Mouse (Mus musculus) neural tube, embryonic 15.5 days (tissue): ENCODE measurements around the gene Ppp2r5a. TPM values are rescaled to one million over a fixed set of nuclear protein-coding genes. Genes with fewer than 3 reads are reported as not detected.

Source experiments
- ATAC-seq: fragments of 200-750 bp; cut with Nextera tagmentation; 2 replicates; pipeline ENCODE4 v1.8.0; 2017; ENCODE audit warnings: mild to moderate bottlenecking, moderate TSS enrichment, moderate library complexity; ENCODE audit not compliant: low FRiP score
- H3K27ac ChIP-seq: fragments of 300-500 bp; sonication (generic); replicated peaks from 2 replicates; pipeline ENCODE4 v1.5.1; 2015; ENCODE audit warnings: mild to moderate bottlenecking, inconsistent platforms
- H3K27me3 ChIP-seq: fragments of 300-500 bp; sonication (generic); replicated peaks from 2 replicates; pipeline ENCODE4 v1.6.1; 2015; ENCODE audit warnings: inconsistent platforms
- H3K36me3 ChIP-seq: fragments of 300-500 bp; sonication (generic); 2 replicates; pipeline ENCODE4 v1.6.1; 2015; ENCODE audit warnings: inconsistent platforms
- H3K4me1 ChIP-seq: fragments of 300-500 bp; sonication (generic); 2 replicates; pipeline ENCODE4 v1.6.1; 2015; ENCODE audit warnings: inconsistent platforms
- H3K4me2 ChIP-seq: fragments of 300-500 bp; sonication (generic); 2 replicates; pipeline ENCODE4 v1.6.1; 2015; ENCODE audit warnings: inconsistent platforms, mild to moderate bottlenecking, moderate library complexity
- H3K4me3 ChIP-seq: fragments of 300-500 bp; sonication (generic); replicated peaks from 2 replicates; pipeline ENCODE4 v1.5.1; 2015; ENCODE audit warnings: mild to moderate bottlenecking, inconsistent platforms
- H3K9ac ChIP-seq: fragments of 300-500 bp; sonication (generic); replicated peaks from 2 replicates; pipeline ENCODE4 v1.6.1; 2015; ENCODE audit warnings: mild to moderate bottlenecking, inconsistent platforms
- H3K9me3 ChIP-seq: fragments of 300-500 bp; sonication (generic); replicated peaks from 2 replicates; pipeline ENCODE4 v1.6.1; 2016; ENCODE audit warnings: inconsistent platforms
- WGBS: fragments of 180-500 bp; shearing (Covaris S2); methylation state at CpG from one replicate; pipeline ENCODE4 v1.1.7; 2015; ENCODE audit warnings: mixed read lengths; 5-methylcytosine and 5-hydroxymethylcytosine counted together
- polyA plus RNA-seq: library from polyadenylated mRNA; unstranded; fragments of >200 nt; fragmentation: Nextera tagmentation; extraction: Ambion mirVana; gene quantifications from 2 replicates; pipeline ENCODE4 v1.2.1, GENCODE M21; 2015

Gene Ppp2r5a
- polyA plus RNA-seq, 1 experiment from 2014 or later, result 8.7 TPM

GRCm38 (mm10) chr1:191396446-191396845, 6.6 kb downstream of the Ppp2r5a start:
- no peak; the same call in none of the 2 replicates for ATAC-seq
- H3K9me3 ChIP-seq, result no peaks in the 10 kb centered on the region
- peak overlapping the region; percentile 63 for H3K9ac ChIP-seq
- H3K27me3 ChIP-seq, result no peaks in the 10 kb centered on the region
- under 1% methylated on average over 64 of the region's 74 CpGs for WGBS
- peaks cover 15% of the 10 kb centered on the region for H3K4me1 ChIP-seq
- peak overlapping the region; percentile 71 for H3K4me3 ChIP-seq
- H3K27ac ChIP-seq, result peak overlapping the region; percentile 88
- peak overlapping the region; percentile 69 for H3K4me2 ChIP-seq
- no peaks in the 10 kb centered on the region for H3K36me3 ChIP-seq

GRCm38 (mm10) chr1:191395871-191396433, 7.1 kb downstream of the Ppp2r5a start:
- Histone ChIP-seq H3K36me3 (no peaks in the 10 kb centered on the region), H3K27ac (peak overlapping the region; percentile 88), H3K4me1 (peaks cover 15% of the 10 kb centered on the region), H3K4me2 (peak overlapping the region; percentile 69), H3K27me3 (no peaks in the 10 kb centered on the region), H3K4me3 (peak overlapping the region; percentile 71), H3K9ac (peak overlapping the region; percentile 63), H3K9me3 (no peaks in the 10 kb centered on the region)
- WGBS, result under 1% methylated on average over 41 of the region's 43 CpGs
- no peak for ATAC-seq

GRCm38 (mm10) chr1:191395200-191395599, 7.9 kb downstream of the Ppp2r5a start:
- no peaks in the 10 kb centered on the region for H3K9me3 ChIP-seq
- 39% methylated on average over 1 of the region's 1 CpGs for WGBS
- no peak for ATAC-seq
- no peak overlapping the region for H3K27ac ChIP-seq
- peak overlapping the region; percentile 71 for H3K4me3 ChIP-seq
- peaks cover 15% of the 10 kb centered on the region for H3K4me1 ChIP-seq
- no peaks in the 10 kb centered on the region for H3K27me3 ChIP-seq
- no peaks in the 10 kb centered on the region for H3K36me3 ChIP-seq
- H3K4me2 ChIP-seq, result peak overlapping the region; percentile 69
- H3K9ac ChIP-seq, result no peak overlapping the region

GRCm38 (mm10) chr1:191394126-191394525, 8.9 kb downstream of the Ppp2r5a start:
- no peaks in the 10 kb centered on the region for H3K36me3 ChIP-seq
- 67% methylated on average over 2 of the region's 2 CpGs for whole genome bisulfite sequencing
- H3K9ac ChIP-seq, result no peak overlapping the region
- no peak for ATAC-seq
- H3K9me3 ChIP-seq, result no peaks in the 10 kb centered on the region
- no peak overlapping the region for H3K4me3 ChIP-seq
- no peak overlapping the region for H3K27ac ChIP-seq
- peaks cover 15% of the 10 kb centered on the region for H3K4me1 ChIP-seq
- H3K27me3 ChIP-seq, result no peaks in the 10 kb centered on the region
- H3K4me2 ChIP-seq, result peak overlapping the region; percentile 69; the same call in 1 of the 2 replicates

GRCm38 (mm10) chr1:191393536-191393935, 9.5 kb downstream of the Ppp2r5a start:
- H3K27me3 ChIP-seq, result no peaks in the 10 kb centered on the region
- no peak for ATAC-seq
- H3K36me3 ChIP-seq, result no peaks in the 10 kb centered on the region
- WGBS, result 88% methylated on average over 3 of the region's 3 CpGs
- peaks cover 15% of the 10 kb centered on the region for H3K4me1 ChIP-seq
- no peaks in the 10 kb centered on the region for H3K9me3 ChIP-seq
- no peak overlapping the region for H3K9ac ChIP-seq
- no peak overlapping the region for H3K4me3 ChIP-seq
- H3K4me2 ChIP-seq, result no peak overlapping the region
- no peak overlapping the region for H3K27ac ChIP-seq

GRCm38 (mm10) chr1:191391311-191391710, 11.8 kb downstream of the Ppp2r5a start:
- no peak for ATAC-seq
- H3K9ac ChIP-seq, result no peak overlapping the region
- H3K36me3 ChIP-seq, result no peaks in the 10 kb centered on the region
- H3K27me3 ChIP-seq, result no peaks in the 10 kb centered on the region
- no peaks in the 10 kb centered on the region for H3K9me3 ChIP-seq
- peaks cover 12% of the 10 kb centered on the region for H3K4me1 ChIP-seq
- WGBS, result 25% methylated on average over 3 of the region's 3 CpGs
- no peak overlapping the region for H3K27ac ChIP-seq
- H3K4me3 ChIP-seq, result no peak overlapping the region
- no peak overlapping the region for H3K4me2 ChIP-seq

- no peak for ATAC-seq
- H3K9me3 ChIP-seq, result no peaks in the 10 kb centered on the region
Observed at GRCm38 (mm10) chr1:191384786-191385430, 18.2 kb downstream of the Ppp2r5a start.

GRCm38 (mm10) chr1:191381955-191382736, 20.9 kb downstream of the Ppp2r5a start:
- H3K27ac ChIP-seq, result no peak overlapping the region
- H3K4me1 ChIP-seq, result no peaks in the 10 kb centered on the region
- H3K9ac ChIP-seq, result no peak overlapping the region
- WGBS, result 82% methylated on average over 11 of the region's 11 CpGs
- no peak for ATAC-seq
- H3K36me3 ChIP-seq, result no peaks in the 10 kb centered on the region
- no peaks in the 10 kb centered on the region for H3K27me3 ChIP-seq
- H3K4me3 ChIP-seq, result no peak overlapping the region
- H3K4me2 ChIP-seq, result no peak overlapping the region
- no peaks in the 10 kb centered on the region for H3K9me3 ChIP-seq

More at GRCm38 (mm10) chr1:191384786-191385430, 18.2 kb downstream of the Ppp2r5a start:
- no peak overlapping the region for H3K27ac ChIP-seq
- no peak overlapping the region for H3K4me2 ChIP-seq
- no peak overlapping the region for H3K4me3 ChIP-seq
- 95% methylated on average over 10 of the region's 10 CpGs for WGBS
- no peaks in the 10 kb centered on the region for H3K36me3 ChIP-seq
- no peaks in the 10 kb centered on the region for H3K4me1 ChIP-seq
- H3K9ac ChIP-seq, result no peak overlapping the region
- no peaks in the 10 kb centered on the region for H3K27me3 ChIP-seq

- H3K36me3 ChIP-seq, result no peaks in the 10 kb centered on the region
- no peak overlapping the region for H3K27ac ChIP-seq
- no peak overlapping the region for H3K4me3 ChIP-seq
- H3K4me1 ChIP-seq, result no peaks in the 10 kb centered on the region
- no peak overlapping the region for H3K9ac ChIP-seq
- H3K4me2 ChIP-seq, result no peak overlapping the region
- no peaks in the 10 kb centered on the region for H3K9me3 ChIP-seq
- no peaks in the 10 kb centered on the region for H3K27me3 ChIP-seq
- no peak for ATAC-seq
- WGBS, result 92% methylated on average over 3 of the region's 3 CpGs
Observed at GRCm38 (mm10) chr1:191380843-191381242, 22.2 kb downstream of the Ppp2r5a start.

- Histone ChIP-seq H3K27me3 (no peaks in the 10 kb centered on the region), H3K4me3 (no peak overlapping the region), H3K27ac (no peak overlapping the region), H3K9me3 (no peaks in the 10 kb centered on the region), H3K9ac (no peak overlapping the region), H3K4me2 (no peak overlapping the region), H3K4me1 (no peaks in the 10 kb centered on the region), H3K36me3 (no peaks in the 10 kb centered on the region)
- 94% methylated on average over 2 of the region's 2 CpGs for WGBS
- ATAC-seq, result no peak
Observed at GRCm38 (mm10) chr1:191378080-191378479, 25.0 kb downstream of the Ppp2r5a start.

GRCm38 (mm10) chr1:191375644-191375998, 27.5 kb downstream of the Ppp2r5a start:
- no peak for ATAC-seq
- Histone ChIP-seq H3K4me1 (no peaks in the 10 kb centered on the region), H3K27ac (no peak overlapping the region), H3K4me2 (no peak overlapping the region), H3K27me3 (no peaks in the 10 kb centered on the region), H3K9me3 (no peaks in the 10 kb centered on the region), H3K4me3 (no peak overlapping the region), H3K9ac (no peak overlapping the region), H3K36me3 (no peaks in the 10 kb centered on the region)
- 94% methylated on average over 5 of the region's 5 CpGs for WGBS
